16 mouse cellular contexts compared by ENCODE assay signal in genomic region chr13:76568569-76569211, GRCm38 (mm10).
"Had no signal": no experiment of that assay in that cellular context is flagged by ENCODE, and none has a peak within 500 bp of the region (broad histone marks: within the 10 kb centered on the region; RNA-seq: fewer than 3 reads in every experiment).

No protein-coding gene starts in this region.

- H3K27ac ChIP-seq: limb, embryonic 10.5 days; liver, embryonic 15.5 days; midbrain, embryonic 12.5 days had no signal

- DNase-seq: kidney, adult 8-10 months; kidney, postnatal 10 days; layer of hippocampus, adult 9-11 months; lung, adult 2 months; lung, postnatal 36 days; retina, postnatal 1 day; right cerebral cortex, postnatal 4 days; spleen, adult 18-20 months; thymus, adult 2 months; thymus, postnatal 25 days had no signal

- H3K9me3 ChIP-seq: limb, embryonic 10.5 days; liver, embryonic 15.5 days; midbrain, embryonic 12.5 days had no signal

- H3K36me3 ChIP-seq: limb, embryonic 10.5 days; liver, embryonic 15.5 days; midbrain, embryonic 12.5 days had no signal

- H3K4me2 ChIP-seq: liver, embryonic 11.5 days; liver, embryonic 15.5 days; midbrain, embryonic 12.5 days had no signal

- H3K4me1 ChIP-seq: limb, embryonic 10.5 days; liver, embryonic 15.5 days; midbrain, embryonic 12.5 days had no signal

- H3K27me3 ChIP-seq: liver, embryonic 15.5 days; midbrain, embryonic 12.5 days had no signal

- H3K4me3 ChIP-seq: limb, embryonic 10.5 days; liver, embryonic 15.5 days; midbrain, embryonic 12.5 days had no signal

- H3K9ac ChIP-seq: liver, embryonic 15.5 days; midbrain, embryonic 12.5 days had no signal

- ATAC-seq: intestine, embryonic 16.5 days; lung, postnatal 0 days had no signal
